Comparison of ENCODE assay signal across 21 mouse cellular contexts in genomic region chr5:65367837-65368236, GRCm38 (mm10). TPM values are rescaled to one million over a fixed set of nuclear protein-coding genes. Genes with fewer than 3 reads are reported as not detected.
"Had no signal": no experiment of that assay in that cellular context is flagged by ENCODE, and none has a peak within 500 bp of the region (broad histone marks: within the 10 kb centered on the region; RNA-seq: fewer than 3 reads in every experiment).

No protein-coding gene starts in this region.

- H3K27ac ChIP-seq: kidney, postnatal 0 days; layer of hippocampus, adult 2 months; left cerebral cortex, adult 2 months; midbrain, embryonic 12.5 days; stomach, postnatal 0 days had no signal

- DNase-seq: kidney, adult 18-20 months; kidney, adult 9 months; kidney, postnatal 25 days; layer of hippocampus, adult 9-11 months; lung, adult 2 months; lung, postnatal 14 days; lung, postnatal 4 days; right cerebral cortex, adult 18-20 months; right cerebral cortex, postnatal 14 days; right cerebral cortex, postnatal 4 days; thymus, adult 2 months; thymus, postnatal 14 days had no signal

- H3K9ac ChIP-seq: midbrain, embryonic 12.5 days had no signal

- H3K9me3 ChIP-seq: midbrain, embryonic 12.5 days had no signal

- ATAC-seq: inflammation-experienced regulatory T-cells, adult 6 months; intestine, embryonic 16.5 days; midbrain, embryonic 16.5 days had no signal

- H3K4me2 ChIP-seq: midbrain, embryonic 12.5 days had no signal

- H3K36me3 ChIP-seq: midbrain, embryonic 12.5 days had no signal

- H3K4me1 ChIP-seq: midbrain, embryonic 12.5 days had no signal

- H3K27me3 ChIP-seq: midbrain, embryonic 12.5 days had no signal

- H3K4me3 ChIP-seq: layer of hippocampus, adult 2 months; left cerebral cortex, adult 2 months; midbrain, embryonic 12.5 days had no signal

RNA-seq across cellular contexts. Expression of gene Klb, which starts 19.7 kb away (rescaled TPM):
- total RNA-seq: megakaryocyte progenitor cell, adult 5-6 weeks had no signal
- polyA plus RNA-seq: inflammation-experienced regulatory T-cells, adult 6 months; midbrain, embryonic 12.5 days had no signal
